Mouse (Mus musculus): ENCODE measurements at regions not wholly inside any gene's neighbourhood (a gene's known extent, or its start where the extent isn't known, plus 50 kb on each side); places are given as distances from the start of the nearest gene placed in this dataset.

DNA sequence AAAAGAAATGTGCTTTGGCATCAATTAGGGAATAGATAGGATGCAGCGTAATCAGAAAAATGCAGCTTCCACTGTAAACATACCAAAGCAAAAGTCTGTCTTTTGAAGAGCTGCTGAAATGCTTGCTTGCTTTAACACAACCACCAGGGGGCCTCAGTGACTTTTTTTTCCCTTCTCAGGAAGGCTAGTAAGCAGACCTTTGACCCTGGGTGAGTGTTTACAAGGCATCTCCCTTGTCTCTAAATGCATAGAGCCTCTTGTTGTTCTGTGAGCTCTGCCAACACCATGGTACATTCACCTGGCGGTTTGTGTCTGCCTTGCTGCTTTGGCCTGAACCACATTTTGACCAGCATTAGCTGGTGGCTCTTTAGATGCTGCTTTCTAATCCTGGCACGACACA lies 191.9 kb upstream of the C9orf72 start:
- peak; percentile 6 to 7 for DNase-seq

DNA sequence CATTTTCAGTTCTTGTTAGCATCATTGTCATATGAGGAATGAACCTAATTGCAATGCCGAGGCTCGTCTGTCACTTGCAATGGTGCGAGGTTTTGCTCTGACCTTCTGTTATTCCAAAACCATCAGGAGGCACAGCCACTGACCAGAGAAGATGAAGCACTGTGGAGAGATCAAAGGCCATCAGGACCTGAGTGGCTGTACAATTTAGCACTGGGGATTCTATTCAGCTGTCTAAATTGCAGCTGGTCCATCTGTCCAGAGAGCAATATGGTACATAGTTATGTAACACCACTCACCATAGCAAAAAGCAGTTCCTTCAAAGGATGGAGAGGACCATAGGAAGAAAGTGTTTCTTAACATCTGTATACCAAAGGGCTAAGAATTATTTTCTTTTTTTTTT lies 187.5 kb upstream of the C9orf72 start:
- DNase-seq, result no peak

DNA sequence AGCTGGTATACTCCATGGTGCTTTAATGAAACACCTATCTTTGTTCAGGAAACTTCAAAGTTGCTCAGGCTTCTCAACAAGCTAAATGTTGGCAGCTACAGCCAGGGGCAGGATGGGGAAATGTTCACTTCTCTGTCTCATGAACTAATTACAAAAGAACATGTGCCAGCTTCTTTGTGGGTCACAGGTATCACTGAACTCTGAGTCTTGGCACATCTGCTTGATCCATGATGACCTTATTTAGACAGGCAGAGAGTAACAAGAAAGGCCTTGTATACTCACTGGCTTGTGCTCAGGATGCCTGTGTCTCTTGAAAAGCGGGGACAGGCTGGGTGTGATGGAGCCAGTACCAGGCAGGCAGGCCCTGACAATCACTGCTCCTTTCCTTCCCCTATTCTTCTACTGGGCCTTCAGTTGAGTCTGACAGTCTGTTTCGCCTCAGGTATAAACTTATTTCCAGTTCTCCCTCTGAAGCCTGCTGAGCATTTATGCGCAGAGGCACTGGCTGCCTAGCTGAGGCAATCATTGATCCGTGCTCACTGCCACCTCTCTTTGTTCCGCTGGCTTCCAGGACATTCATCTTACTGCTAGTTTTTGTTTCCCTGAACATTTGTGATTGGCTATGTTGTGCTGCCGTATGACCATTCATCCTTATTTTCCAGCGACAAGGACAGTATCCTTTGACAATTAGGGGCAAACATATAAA lies 179.5 kb upstream of the C9orf72 start:
- DNase-seq, result no peak

DNA sequence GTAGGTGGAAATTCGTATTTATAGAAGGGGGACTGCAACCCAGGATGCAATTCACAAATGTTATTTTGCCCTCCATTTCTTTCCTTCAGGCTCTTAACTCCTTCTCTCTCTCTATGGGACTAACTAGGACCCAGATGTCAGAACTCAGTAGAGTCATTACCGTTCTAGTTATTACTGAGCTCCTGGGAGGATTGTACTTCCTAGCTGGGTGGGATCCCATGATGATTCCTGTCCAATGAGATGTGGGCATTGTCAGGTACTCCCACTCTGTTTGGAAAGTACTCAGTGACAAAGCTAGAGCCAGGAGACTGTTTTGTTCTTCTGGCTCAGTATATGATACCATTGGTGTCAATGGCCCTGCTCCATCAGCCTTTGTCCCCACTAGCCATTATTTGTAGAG lies 178.1 kb upstream of the C9orf72 start:
- DNase-seq, result no peak

DNA sequence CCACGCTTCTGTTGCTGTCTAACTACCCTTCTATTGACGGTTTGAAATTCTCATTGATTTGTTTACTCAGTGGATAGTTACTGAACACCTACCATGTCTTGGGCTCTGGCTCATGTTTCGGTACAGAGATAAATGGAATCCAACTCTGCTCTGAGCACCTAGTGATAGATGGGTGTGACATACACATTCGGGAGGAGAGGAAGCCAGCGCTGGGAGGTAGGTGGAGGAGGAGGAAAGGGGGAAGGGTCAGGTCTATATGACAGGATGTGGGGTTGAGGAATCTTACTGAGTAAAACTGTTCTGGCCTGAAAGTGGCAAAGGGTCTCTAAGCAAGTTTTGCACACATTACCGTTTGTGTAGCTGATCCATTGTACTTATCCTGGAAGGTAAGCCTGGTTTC lies 177.6 kb upstream of the C9orf72 start:
- DNase-seq, result no peak

DNA sequence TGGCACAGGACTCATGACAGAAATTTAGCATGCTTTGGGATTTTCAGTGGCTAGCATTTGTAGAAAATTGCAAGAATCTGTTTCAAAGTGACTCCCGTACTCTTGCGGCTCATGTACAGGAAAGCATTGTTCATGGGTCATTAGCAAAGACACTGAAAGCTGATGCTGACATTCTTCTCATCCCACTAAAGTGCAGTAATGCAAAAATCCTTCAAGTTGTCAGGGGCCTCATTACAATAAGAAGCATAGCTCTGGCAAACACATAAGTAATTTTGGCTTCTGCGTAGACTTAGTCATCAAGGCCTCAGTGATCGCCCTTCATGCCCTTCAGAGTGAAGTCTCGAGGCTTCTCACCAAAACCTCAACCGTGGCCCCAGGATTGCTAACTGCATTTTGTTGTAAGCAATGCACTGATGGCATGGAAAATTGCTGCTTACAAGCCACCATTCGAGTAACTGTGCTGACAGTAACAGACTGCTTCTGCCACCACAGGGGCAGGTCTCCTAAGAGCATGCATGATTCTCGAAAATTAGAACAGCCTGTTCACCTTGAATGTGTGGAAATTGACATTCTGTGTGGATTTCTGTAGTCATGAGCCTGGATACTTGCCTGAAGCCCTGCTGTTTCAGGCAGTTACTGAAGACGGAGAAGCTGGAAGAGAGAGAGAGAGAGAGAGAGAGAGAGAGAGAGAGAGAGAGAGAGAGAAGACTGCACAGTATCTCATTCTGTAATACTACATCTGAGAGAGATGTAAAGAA lies 176.6 kb upstream of the C9orf72 start:
- no peak for DNase-seq

DNA sequence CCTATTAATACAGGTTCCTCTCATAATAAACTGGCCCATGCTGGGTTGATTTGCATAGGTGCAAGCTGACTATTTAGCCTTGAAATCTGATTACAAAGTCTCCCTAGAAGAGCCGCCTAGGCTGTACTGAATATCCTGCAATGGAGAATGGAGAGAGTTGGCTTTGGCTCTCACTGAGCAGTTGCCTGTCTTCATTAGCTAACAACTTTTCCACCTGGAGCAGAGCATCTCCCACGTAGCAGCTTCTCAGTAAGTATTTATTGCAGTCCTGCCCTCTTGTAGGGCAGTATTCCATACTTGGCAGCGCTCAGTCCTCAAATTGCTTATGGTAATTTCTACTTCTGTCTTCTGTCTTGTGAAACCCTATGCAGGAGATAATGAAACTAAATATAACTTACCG lies 175.8 kb upstream of the C9orf72 start:
- no peak for DNase-seq

DNA sequence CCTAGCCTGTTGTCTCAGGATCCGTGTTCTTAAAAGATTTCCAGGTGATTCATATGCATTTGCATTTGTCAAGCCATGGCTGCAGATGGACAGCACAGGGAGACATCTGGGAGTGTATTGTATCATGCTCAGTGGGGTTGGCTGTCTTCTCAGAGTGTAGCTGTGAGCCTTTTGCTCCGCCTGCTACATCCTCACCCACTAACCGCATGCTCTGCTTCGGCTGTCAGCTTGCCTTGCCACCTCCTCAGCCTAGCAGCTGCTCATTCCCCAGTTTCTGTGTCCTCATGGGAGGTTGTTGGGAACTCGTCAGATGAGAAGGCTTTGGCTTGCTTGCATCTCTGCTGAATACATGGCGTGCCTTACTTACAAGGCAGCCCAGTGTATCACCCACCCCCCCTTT lies 174.5 kb upstream of the C9orf72 start:
- DNase-seq, result no peak

DNA sequence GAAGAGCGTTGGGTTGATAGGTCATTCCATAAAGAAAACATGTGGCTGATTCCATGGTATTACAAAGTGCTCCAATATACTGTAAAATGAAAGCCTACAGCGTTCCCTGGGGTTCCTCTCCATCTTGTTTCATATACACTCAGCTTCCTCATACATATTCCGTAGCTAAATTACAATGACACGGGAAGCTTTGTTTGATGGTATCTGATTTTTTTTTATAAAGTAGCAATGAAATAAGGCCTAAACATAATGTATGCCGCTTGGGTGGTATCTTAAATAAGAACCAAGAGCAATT lies 169.6 kb upstream of the C9orf72 start:
- DNase-seq, result no peak

DNA sequence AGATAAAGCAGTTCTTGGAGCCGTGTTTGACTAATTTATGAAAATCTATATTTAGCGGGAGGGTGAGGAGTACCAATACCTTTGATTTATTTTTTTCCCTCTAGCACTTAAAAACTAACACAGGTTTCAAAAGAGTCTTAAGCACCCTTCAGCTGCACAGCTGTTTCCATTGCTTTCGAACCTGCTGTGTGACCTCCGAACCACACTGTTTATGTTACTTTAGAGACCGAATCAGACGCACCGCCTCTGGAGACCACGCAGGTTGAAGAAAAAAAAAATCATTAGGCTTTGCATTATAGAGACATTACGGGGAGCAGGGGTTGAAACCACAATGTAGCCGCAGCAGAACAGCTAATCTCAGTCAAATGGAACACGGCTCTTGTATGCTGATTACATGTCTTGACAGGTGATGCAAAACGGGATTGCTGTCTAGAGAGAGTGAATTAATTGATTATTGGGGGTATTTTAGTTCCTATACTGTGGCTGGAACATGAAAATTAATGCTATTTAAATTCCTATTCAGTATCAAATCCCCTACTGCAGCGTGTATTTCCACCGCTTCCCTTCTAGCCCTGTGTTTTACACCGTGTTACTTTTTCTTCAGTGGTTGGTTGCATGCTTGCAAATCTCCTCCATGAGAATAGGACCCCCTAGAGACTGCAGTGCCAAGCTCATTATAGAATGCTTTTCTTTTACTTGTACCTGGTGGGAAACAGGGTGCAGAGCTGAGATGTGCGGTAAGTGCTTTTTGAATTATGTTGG lies 169.0 kb upstream of the C9orf72 start:
- no peak for DNase-seq

DNA sequence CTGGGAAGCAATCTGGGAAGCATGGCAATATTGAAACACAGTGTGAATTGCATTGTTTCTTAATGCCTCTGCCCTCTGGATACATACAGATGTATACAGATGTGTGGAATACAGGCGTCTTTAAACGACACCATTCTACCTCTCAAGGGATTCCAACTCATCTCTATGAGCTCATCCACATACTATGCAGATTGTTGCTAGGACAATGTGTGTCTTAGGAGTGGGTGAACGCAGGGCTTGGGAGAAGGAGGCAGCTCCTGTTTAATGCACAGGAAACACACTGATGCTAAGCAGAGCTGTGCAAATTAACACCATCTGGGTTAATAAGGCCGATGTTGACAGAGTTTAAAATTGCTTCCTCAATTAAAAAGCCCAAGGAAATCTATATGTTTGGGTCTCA lies 149.8 kb upstream of the C9orf72 start:
- no peak for DNase-seq

DNA sequence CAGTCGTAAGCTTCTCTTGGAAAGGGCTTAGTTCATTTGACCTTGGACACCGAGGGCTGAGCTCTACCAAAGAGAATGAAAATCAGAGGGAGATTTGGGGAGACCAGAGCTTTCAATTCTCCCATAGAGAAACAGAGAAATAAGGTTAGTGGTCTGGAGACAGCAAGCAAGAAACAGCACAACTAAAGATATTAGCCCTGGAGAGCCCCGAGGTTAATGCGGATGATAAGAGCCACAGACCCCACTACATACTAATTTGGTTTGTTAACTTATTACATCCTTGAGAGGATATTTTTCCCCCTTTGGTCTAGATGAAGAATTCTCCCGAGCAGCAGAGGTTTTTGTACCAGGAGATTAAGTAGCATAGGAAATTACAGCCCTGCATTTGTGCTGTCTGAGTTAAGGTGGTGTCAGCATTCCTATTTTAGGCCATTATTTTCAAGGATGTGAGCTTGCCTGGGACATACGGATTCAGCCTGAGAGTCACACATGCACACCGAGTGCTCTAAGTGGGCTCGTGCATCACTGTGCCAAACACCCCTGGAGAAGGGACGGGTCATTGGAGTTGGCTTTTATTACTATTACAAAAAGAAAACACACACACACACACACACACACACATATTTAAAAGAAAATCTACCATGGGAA lies 147.4 kb upstream of the C9orf72 start:
- no peak for DNase-seq

DNA sequence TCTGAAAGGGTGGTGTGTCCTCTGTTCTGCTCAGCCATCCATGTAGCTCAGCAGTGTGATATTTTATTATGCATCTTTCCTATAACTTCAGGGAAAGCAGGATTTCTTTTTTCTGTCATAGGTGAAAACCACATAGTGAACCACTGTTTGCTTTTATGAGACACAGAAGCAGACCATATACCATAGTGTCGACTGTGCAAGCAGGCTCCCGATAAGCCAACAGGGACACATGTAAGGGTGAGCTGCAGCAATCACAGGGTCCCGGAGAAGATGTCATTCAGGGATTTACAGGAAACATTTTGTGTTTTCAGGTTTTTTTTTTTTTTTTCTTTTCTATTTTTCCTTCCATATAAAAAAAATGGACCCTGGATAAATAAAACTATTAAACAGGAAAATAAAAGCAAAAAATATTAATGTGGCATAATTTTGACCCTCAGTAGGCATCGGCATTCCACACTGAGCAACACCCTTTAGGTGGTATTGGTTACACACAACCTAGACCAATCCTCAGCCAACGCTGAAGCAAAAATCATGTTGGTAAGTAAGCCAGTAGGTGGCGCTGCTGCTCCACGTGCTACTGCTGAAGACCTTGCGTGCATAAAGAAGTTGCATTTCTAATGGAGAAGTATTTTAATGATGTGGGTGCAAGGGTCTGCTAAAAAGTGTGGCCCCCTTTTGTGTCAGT lies 146.7 kb upstream of the C9orf72 start:
- peak; percentile 50 to 66 for DNase-seq

DNA sequence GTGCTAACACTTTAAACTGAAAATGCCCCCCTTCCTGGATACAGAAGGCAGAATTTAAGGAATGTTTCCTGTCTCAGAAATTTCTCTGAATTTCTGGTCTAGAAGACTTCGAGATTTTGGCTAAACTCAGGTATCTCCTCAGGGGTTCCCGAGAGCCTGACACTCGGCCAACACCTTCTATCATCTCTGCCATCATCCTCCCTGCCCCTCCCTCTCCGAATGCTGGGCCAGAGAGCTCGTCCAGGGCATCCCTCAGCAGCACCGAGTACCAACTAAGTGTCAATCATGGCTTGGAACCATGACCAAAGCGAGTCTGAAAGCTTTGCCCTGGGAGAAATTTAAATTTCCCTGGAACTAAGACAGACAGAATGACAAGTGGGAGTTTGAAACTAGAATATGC lies 138.2 kb upstream of the C9orf72 start:
- no peak for DNase-seq

DNA sequence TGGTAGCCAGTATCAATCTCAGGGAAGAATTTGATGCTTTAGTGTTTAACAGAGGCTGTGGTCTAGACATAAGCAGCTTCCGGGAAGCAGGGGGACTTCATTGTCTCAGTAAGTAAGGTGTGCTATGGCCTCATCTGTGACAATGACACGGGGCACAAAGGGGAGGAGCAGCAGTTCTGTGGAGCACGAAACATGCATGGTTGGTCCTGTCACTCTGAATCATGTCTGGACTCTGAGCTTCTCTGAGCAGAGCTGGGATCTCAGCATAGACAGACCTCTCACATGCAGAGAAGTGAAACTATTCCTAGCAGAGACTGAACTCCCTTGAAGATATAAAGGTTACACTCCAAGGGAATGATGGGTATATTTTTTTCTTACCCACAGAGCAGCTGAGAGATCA lies 136.2 kb upstream of the C9orf72 start:
- DNase-seq, result no peak

DNA sequence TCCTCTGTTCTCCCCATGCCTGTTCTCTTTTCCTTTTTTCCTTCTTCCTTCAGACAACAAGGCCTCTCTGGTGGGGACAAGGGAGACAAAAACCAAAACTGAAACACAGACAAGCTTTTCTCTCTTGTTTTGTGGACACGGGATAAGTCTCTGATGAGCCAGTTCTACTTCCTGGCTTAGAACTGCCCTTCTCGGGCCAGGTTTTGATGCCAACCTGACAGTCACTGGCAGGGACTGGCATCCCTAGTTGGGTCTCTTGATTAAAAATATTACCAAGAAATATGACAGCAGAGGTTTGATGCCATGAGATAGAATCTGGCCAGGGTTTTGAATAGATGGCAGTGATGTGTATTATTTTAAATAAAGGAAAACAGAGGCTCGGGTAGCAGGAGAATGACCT lies 133.4 kb upstream of the C9orf72 start:
- DNase-seq, result no peak

DNA sequence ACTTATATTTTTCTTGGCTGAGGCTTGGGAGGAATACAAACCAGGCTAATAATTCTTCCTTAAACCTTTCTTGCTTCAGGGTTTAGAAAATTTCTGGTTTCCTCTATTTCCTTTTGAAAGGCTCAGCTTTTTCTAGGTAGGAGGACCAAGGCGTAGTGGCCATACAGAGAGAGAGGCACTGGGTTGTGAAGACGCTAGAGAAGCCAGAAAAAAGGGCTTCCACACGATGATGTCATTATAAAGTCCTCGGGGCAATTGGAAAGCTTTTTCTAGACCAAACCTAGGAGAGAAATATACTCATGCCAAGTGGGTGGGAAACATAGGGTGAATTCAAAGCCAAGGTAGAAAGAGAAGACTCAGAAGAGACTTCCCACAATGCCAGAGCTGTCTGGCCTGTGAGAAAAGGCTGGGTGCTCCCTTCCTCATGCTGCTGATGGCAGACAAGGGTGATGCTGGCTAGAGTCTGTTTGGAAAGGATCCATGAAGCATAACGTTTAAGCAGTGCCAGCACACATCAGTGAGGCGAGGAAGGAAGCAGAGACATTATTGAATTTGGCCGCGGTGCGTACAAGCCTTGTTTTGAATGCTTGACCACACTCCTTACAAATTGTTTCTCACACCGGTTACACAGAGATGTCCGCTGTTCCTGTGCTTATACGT lies 131.1 kb upstream of the C9orf72 start:
- no peak for DNase-seq

DNA sequence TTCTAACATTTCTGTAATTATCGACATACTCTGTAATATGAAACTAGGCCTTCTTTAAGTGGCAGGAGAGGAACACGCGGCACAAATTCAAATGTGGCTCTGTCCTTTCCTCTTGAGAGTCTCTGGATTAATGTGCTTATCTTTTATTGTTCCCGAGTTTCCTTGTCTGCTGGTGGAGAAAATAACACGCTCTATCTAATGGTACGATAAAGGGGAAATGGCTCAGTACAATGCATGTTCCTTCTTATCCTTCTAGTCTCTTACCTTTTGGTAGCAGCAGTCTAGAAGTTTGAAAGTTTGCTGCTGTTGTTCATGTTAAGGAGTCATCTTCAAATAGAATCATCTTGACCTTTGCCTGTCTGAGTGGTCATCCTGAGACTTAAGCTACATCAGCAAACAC lies 130.1 kb upstream of the C9orf72 start:
- DNase-seq, result no peak

DNA sequence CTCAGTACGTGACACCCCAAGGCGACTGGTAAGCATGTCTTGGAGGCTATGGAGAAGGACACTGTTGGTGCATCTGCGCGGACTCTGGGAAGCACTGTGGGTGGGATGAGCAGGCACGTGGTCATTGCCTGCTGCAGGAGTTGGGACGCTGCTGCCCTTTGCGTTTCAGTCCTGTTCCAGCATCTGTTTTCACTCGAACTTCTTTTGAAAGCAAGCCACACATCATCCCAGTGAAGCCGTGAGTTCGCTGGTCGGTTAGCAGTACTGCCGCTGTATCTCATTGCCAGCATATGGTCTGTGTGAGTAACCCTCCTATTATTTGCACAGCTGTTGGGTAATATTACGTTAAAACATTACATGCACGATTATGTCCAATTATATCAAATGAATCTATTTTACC lies 128.1 kb upstream of the C9orf72 start:
- DNase-seq, result no peak

DNA sequence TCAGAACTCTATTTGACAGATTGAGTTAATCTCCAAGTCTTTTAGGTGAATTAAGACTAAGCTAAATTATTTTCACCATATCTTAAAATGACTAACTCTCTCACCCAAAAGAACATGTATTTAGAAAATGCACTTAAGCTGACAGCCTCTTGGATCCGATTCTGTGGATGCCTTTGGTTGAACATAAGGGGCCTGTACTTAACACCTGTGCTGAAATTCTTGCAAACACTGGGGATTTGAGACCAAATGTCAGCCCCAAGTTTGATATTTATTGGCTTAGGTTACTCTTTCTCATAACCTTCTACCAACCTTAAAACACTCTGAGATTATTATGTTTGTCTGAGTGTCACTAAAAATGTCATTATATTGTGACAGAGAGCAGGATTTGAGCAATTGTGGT lies 126.6 kb upstream of the C9orf72 start:
- DNase-seq, result no peak

DNA sequence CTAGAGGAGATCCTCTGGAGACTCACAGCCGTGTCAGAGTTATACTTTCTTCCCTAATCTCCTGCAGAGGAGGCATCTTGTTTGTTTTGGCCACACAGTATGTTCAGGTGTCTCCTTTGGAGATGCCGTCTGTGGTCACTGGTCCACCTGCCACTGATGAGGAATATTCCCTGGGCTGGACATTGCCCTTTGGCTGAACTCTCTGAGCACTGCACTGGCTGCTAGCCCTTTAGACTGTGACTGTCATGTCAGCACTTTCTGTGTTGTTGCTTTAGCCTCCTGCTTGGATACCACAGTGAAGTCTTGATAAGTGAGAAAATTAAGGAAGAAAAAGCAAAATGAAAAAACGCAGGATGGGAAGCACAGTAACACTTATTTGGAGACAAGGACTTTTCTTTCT lies 124.5 kb upstream of the C9orf72 start:
- DNase-seq, result no peak

DNA sequence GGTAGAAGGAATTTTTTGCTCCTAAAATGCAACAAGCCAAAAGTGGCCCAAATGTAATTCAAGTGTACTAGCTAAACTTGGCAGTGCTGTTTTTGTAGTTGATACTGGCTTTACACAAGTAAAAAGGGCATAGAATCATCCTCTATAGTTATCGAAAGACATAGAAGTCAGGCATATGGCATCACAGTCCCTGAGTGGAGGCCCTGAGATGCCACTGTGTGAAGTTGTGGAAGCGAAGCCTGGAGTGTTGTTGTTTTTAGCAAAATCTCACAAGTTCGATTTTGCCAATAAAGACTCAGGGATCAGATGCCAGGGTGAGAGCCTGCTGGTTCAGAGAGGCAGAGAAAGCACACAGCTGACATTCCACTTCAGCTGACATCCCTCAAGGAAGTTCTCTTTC lies 121.6 kb upstream of the C9orf72 start:
- no peak for DNase-seq

DNA sequence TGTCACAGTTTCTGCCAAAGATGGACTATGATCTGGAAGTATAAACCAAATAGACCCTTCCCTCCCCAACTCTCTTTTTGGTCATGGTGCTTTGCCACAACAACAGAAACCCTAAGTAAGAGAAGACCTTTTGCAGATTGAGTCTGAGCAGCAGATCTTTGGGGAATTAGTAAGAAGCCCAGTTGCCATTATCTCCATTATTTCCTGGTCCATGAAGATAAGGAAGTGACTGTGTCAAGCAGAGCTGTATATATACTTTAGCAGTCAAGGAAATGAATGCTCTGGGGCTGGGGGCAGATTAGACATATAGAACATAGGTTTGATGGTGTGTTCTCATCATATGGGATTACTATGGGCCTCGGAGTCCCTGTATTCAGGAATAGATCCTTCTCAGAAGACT lies 117.8 kb upstream of the C9orf72 start:
- no peak for DNase-seq
